Mouse (Mus musculus): ENCODE measurements around the gene B4galt3. TPM values are rescaled to one million over a fixed set of nuclear protein-coding genes. Genes with fewer than 3 reads are reported as not detected.

B4galt3 gene
- polyA plus RNA-seq, 1 experiment from 2014 or later, result 27.0 TPM

GRCm38 (mm10) chr1:171268341-171268740 lies 1.8 kb upstream of the B4galt3 start:
- ATAC-seq, result no peak
- TF ChIP-seq CTCF (IDR thresholded peaks at IDR 0.05; ENCODE audit: low read depth), result no peak
- Histone ChIP-seq H3K9ac (ENCODE audit: low read depth, low read length) (no peak overlapping the region), H3K4me1 (replicated peaks; ENCODE audit: control insufficient read depth, insufficient read depth, low read length) (0 out of 2 replicates have a peak, but pooled peaks cover 4% of the 10 kb centered on the region), H3K4me3 (ENCODE audit: low read depth, low read length) (no peak overlapping the region), H3K9me3 (ENCODE audit: control insufficient read depth) (no peaks in the 10 kb centered on the region), H3K36me3 (ENCODE audit: control insufficient read depth, insufficient read depth) (peaks cover 11% of the 10 kb centered on the region), H3K4me2 (replicated peaks; ENCODE audit: low read depth) (no peak overlapping the region), H3K27me3 (replicated peaks; ENCODE audit: control insufficient read depth, insufficient read depth, low read length) (no peaks in the 10 kb centered on the region), H3K27ac (ENCODE audit: low read depth, low read length) (no peak overlapping the region)
- 61% methylated on average over 1 of the region's 1 CpGs for WGBS

- H3K4me2 ChIP-seq (replicated peaks; ENCODE audit: low read depth), result peak overlapping the region; percentile 97
- H3K27ac ChIP-seq (ENCODE audit: low read depth, low read length), result peak overlapping the region; percentile 74
- peaks cover 32% of the 10 kb centered on the region for H3K36me3 ChIP-seq (ENCODE audit: control insufficient read depth, insufficient read depth)
- H3K4me3 ChIP-seq (ENCODE audit: low read depth, low read length), result peak overlapping the region; percentile 93
- WGBS, result under 1% methylated on average over 19 of the region's 19 CpGs
- H3K9me3 ChIP-seq (ENCODE audit: control insufficient read depth), result no peaks in the 10 kb centered on the region
- H3K9ac ChIP-seq (ENCODE audit: low read depth, low read length), result peak overlapping the region; percentile 70
- no peaks in the 10 kb centered on the region for H3K27me3 ChIP-seq (replicated peaks; ENCODE audit: control insufficient read depth, insufficient read depth, low read length)
- no peak for TF ChIP-seq CTCF (IDR thresholded peaks at IDR 0.05; ENCODE audit: low read depth)
- H3K4me1 ChIP-seq (replicated peaks; ENCODE audit: control insufficient read depth, insufficient read depth, low read length), result 0 out of 2 replicates have a peak, but pooled peaks cover 4% of the 10 kb centered on the region
- peak; percentile 70 for ATAC-seq
Observed at GRCm38 (mm10) chr1:171270573-171270900, 409 bp downstream of the B4galt3 start.

GRCm38 (mm10) chr1:171271196-171271595 lies 1.1 kb downstream of the B4galt3 start:
- Histone ChIP-seq H3K4me1 (replicated peaks; ENCODE audit: control insufficient read depth, insufficient read depth, low read length) (0 out of 2 replicates have a peak, but pooled peaks cover 4% of the 10 kb centered on the region), H3K9me3 (ENCODE audit: control insufficient read depth) (no peaks in the 10 kb centered on the region), H3K9ac (ENCODE audit: low read depth, low read length) (no peak overlapping the region), H3K4me2 (replicated peaks; ENCODE audit: low read depth) (peak overlapping the region; percentile 97), H3K4me3 (ENCODE audit: low read depth, low read length) (peak overlapping the region; percentile 93), H3K36me3 (ENCODE audit: control insufficient read depth, insufficient read depth) (peaks cover 38% of the 10 kb centered on the region), H3K27ac (ENCODE audit: low read depth, low read length) (no peak overlapping the region), H3K27me3 (replicated peaks; ENCODE audit: control insufficient read depth, insufficient read depth, low read length) (no peaks in the 10 kb centered on the region)
- 35% methylated on average over 9 of the region's 9 CpGs for WGBS
- TF ChIP-seq CTCF (IDR thresholded peaks at IDR 0.05; ENCODE audit: low read depth), result no peak
- no peak for ATAC-seq

GRCm38 (mm10) chr1:171271622-171272021 lies 1.5 kb downstream of the B4galt3 start:
- H3K27ac ChIP-seq (ENCODE audit: low read depth, low read length), result no peak overlapping the region
- H3K9me3 ChIP-seq (ENCODE audit: control insufficient read depth), result no peaks in the 10 kb centered on the region
- 0 out of 2 replicates have a peak, but pooled peaks cover 4% of the 10 kb centered on the region for H3K4me1 ChIP-seq (replicated peaks; ENCODE audit: control insufficient read depth, insufficient read depth, low read length)
- H3K27me3 ChIP-seq (replicated peaks; ENCODE audit: control insufficient read depth, insufficient read depth, low read length), result no peaks in the 10 kb centered on the region
- no peak overlapping the region for H3K4me3 ChIP-seq (ENCODE audit: low read depth, low read length)
- peaks cover 42% of the 10 kb centered on the region for H3K36me3 ChIP-seq (ENCODE audit: control insufficient read depth, insufficient read depth)
- no peak for ATAC-seq
- WGBS, result 72% methylated on average over 10 of the region's 10 CpGs
- peak overlapping the region; percentile 97; the same call in 1 of the 2 replicates for H3K4me2 ChIP-seq (replicated peaks; ENCODE audit: low read depth)
- H3K9ac ChIP-seq (ENCODE audit: low read depth, low read length), result no peak overlapping the region
- no peak for TF ChIP-seq CTCF (IDR thresholded peaks at IDR 0.05; ENCODE audit: low read depth)

- no peak for TF ChIP-seq CTCF (IDR thresholded peaks at IDR 0.05; ENCODE audit: low read depth)
- Histone ChIP-seq H3K9ac (ENCODE audit: low read depth, low read length) (no peak overlapping the region), H3K9me3 (ENCODE audit: control insufficient read depth) (no peaks in the 10 kb centered on the region), H3K4me2 (replicated peaks; ENCODE audit: low read depth) (no peak overlapping the region), H3K27ac (ENCODE audit: low read depth, low read length) (no peak overlapping the region), H3K4me3 (ENCODE audit: low read depth, low read length) (no peak overlapping the region), H3K36me3 (ENCODE audit: control insufficient read depth, insufficient read depth) (peaks cover 47% of the 10 kb centered on the region), H3K4me1 (replicated peaks; ENCODE audit: control insufficient read depth, insufficient read depth, low read length) (0 out of 2 replicates have a peak, but pooled peaks cover 4% of the 10 kb centered on the region), H3K27me3 (replicated peaks; ENCODE audit: control insufficient read depth, insufficient read depth, low read length) (no peaks in the 10 kb centered on the region)
- WGBS, result 91% methylated on average over 3 of the region's 3 CpGs
- ATAC-seq, result no peak
Observed at GRCm38 (mm10) chr1:171272086-171272485, 2.0 kb downstream of the B4galt3 start.

GRCm38 (mm10) chr1:171274171-171274570 lies 4.0 kb downstream of the B4galt3 start:
- 92% methylated on average over 12 of the region's 12 CpGs for WGBS
- no peak overlapping the region for H3K27ac ChIP-seq (ENCODE audit: low read depth, low read length)
- H3K9me3 ChIP-seq (ENCODE audit: control insufficient read depth), result no peaks in the 10 kb centered on the region
- H3K27me3 ChIP-seq (replicated peaks; ENCODE audit: control insufficient read depth, insufficient read depth, low read length), result no peaks in the 10 kb centered on the region
- H3K4me3 ChIP-seq (ENCODE audit: low read depth, low read length), result no peak overlapping the region
- peaks cover 66% of the 10 kb centered on the region for H3K36me3 ChIP-seq (ENCODE audit: control insufficient read depth, insufficient read depth)
- 0 out of 2 replicates have a peak, but pooled peaks cover 4% of the 10 kb centered on the region for H3K4me1 ChIP-seq (replicated peaks; ENCODE audit: control insufficient read depth, insufficient read depth, low read length)
- no peak for TF ChIP-seq CTCF (IDR thresholded peaks at IDR 0.05; ENCODE audit: low read depth)
- H3K9ac ChIP-seq (ENCODE audit: low read depth, low read length), result no peak overlapping the region
- no peak for ATAC-seq
- no peak overlapping the region for H3K4me2 ChIP-seq (replicated peaks; ENCODE audit: low read depth)
